Mouse (Mus musculus) forelimb bud, embryonic 11.5 days (tissue): ENCODE data around the gene Spryd4.
A peak's percentile ranks its signal among the peaks of the same experiment; 100 is the strongest.
"Not testable (repeated sequence)": the region's sequence is repeated elsewhere in the genome, so short reads cannot be mapped to it uniquely, and the experiment has no call there.

Source experiments
- DNase-seq: peaks from one replicate; pipeline ENCODE4 v3.0.0-alpha.2; 2012; ENCODE audit warnings: low read depth, low spot score

Spryd4 gene

DNA sequence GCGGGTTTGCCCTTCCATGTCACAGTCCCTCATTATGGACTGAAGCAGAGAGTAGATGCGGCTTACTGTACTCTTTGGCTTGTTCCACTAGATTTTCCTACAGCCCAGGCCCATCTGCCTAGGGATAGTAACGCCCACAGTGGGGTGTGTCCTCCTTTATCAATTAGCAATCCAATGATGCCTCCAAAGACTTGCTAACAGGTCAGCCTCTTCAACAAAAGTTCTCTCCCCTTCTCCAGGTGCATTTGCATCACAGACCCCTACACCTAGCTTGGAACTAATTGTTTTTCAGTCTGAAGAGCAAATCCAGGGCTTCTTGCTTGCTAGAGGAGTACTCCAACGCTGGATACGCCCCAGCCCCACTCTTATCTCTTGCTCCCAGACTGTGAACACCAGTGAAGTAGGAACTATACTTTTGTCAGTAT, 24.4 kb downstream of the Spryd4 start:
- DNase-seq: no peak

DNA sequence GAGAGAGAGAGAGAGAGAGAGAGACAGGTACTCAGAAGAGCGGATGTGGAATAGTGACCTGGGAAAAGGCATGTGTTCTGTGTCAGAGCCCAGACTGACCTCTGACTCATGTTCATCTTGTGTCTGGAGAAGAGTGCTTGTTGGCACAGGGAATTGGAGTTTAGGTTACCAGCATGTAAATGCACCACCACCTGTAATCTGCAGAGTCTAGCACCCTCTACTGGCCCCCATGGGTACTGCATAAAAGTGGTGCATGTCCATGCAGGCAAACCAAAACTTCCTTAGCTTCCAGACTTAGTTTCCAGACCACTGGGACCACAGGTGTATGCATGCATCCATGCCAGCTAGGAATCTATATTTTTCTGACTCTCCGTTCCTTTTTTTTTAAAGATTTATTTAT, 25.6 kb downstream of the Spryd4 start:
- DNase-seq: peak; percentile 92

DNA sequence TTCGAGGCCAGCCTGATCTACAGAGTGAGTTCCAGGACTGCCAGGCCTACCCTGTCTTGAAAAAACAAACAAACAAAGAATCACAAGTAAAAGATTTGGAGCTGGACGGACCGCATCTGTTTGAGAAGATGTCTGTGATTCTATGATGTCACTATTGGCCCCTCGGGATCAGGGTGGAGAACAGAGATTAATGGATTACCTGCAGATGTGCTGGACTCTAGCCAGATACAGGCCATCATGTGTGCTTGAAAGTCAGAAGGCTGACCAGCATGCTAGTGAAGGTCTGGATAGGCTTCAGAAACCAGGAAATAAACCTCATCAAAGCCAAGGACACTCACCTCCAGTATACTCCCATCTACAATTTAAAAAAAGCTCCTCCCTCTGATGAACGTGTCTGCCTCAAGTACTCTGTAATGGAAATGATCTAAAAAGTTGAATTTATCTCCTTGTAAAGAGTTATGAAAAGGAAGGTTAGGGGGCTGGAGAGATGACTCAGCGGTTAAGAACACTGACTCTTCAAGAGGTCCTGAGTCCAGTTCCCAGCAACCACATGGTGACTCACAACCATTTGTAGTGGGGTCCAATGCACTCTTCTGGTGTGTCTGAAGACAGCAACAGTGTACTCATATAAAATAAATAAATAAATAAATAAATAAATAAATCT, 26.2 kb downstream of the Spryd4 start:
- no peak for DNase-seq

DNA sequence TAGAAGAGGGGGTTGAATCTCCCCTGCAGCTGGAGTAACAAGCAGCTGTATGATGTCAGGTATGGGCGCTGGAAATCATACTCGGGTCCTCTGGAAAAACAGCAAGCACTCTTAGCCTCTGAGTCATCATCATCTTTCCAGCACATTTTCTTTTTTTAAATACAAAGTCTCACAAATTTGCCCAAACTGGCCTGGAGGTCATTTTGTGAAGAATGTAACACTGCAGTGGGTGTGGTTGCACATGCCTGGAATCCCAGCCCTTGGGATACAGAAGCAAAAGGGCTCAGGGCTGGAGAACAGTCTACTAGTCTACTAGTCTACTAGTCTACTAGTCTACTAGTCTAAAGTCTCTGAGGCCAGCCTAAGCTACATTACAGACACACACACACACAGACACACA, 27.3 kb downstream of the Spryd4 start:
- DNase-seq: no peak

DNA sequence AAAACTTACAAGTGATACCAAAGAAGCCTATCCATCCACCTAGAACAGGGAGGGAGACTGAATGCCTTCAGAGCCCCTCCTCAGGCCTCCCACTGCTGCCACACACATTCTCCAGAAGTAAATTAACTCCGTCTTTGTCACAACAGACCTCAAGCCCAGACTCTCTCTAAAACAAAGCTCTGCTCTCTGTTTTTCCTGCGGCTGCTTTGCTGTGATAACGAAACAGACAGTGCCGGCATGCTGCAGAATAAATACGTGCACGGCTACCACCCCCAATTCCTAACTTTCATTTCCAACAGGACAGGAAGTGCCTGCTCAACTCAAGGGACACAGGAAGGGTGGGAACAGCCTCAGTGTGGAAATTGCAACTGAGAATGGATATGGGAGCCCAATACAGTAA, 31.6 kb downstream of the Spryd4 start, which contains the start of gene Rbms2:
Gene Rbms2, minus strand, starts transcription at position 309 of the 400 bp plus-strand sequence.
- DNase-seq: no peak

DNA sequence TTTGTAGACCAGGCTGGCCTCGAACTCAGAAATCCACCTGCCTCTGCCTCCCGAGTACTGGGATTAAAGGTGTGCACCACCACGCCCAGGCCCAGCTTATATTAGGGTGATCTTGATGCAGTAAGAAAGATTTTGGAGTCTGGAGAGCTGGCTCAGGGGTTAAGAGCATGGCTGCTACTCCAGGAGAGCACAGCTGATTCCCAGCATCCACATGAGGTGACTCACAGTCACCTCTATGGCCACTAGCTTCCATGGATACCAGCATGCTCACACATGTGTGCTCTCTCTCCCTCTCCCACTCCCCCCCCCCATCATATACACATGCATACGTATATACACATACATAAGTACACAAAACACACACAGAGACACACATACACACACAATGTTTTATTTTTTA, 34.3 kb downstream of the Spryd4 start:
- DNase-seq: no peak

DNA sequence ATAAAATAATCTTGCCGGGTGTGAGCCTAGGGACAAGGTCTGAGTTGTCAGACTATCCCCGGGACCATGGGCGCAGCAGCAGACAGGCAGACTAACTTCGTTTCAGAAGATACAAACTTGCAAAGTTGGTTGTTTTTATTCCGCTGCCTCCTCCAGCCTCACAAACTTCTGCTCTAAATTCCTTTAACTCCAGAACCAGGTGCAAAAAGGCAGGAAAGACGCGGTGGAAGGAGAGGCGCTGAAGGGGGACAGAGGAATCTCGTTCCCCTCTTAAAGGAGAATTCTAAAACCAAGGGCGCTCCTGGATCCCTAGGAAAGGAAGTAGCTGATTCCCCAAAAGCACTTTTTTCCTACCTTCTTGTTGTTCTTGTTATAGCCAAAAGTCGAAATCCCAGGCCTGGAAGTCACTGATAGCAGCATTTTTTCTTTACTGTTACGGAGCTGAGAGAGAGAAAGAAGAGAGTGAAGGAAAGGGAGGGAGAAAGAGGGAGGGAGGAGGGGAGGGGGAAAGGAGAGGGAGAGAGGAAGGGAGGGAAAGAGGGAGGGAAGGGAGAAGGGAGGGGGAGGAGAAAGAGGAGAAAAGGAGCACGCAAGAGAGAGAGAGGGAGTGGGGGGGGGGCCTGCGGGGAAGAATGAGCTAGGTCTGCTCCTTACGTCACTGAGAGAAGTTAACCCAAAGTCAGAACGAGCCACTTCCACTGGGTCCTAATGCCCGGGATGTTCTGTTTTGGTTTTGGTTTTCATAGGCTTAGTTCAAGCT, 35.4 kb downstream of the Spryd4 start:
- peak; percentile 83 for DNase-seq

DNA sequence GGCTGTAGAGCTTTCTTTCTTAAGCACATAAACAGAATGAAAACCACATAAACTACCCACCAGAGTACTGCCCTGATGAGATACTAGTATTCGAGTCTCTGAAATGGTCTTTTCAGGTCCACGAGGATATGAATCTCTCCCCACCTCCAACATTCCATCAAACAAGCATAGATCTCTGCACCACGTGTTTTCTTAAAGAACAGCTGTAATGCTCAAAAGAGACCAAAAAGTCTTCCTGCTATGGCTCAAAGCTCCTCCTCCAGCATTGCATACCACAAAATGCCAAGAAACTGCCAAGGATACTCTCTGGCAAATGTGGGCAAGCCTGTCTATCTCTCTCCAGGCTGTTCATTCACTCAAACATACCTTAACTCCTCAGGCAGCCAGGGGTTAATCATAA, 36.3 kb downstream of the Spryd4 start:
- DNase-seq: no peak

DNA sequence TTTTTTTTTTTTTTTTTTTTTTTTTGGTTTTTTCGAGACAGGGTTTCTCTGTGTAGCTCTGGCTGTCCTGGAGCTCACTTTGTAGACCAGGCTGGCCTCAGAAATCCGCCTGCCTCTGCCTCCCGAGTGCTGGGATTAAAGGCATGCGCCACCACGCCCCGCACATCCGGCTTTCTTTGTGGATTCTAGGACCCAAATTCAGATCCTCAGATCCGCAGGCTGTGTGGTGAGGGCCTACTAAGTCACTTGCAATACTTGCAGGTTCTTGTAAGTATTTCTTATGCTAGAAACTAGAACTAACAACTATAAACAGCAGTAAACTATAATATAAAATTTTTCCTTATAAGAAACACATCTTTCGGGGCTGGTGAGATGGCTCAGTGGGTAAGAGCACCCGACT, 40.3 kb downstream of the Spryd4 start:
- not testable (repeated sequence) for DNase-seq

DNA sequence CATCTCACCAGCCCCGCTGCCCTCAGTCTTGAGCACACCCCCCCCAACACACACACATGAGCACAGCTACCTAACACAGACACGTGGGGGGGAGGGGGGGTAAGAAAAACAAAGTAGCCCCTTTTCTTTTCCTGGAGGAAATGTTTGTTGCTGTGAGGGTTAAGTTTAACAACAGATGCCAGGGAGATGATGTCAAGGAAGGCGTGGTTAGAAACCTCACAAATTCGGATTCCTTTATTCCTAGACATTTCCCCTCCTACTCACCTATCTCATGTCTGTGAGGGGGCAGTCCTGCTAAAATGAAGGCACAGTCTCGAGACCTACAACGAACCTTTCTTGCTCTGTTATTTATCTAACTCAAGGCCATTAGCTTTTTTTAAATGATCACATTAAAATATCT, 44.5 kb downstream of the Spryd4 start:
- DNase-seq: no peak

DNA sequence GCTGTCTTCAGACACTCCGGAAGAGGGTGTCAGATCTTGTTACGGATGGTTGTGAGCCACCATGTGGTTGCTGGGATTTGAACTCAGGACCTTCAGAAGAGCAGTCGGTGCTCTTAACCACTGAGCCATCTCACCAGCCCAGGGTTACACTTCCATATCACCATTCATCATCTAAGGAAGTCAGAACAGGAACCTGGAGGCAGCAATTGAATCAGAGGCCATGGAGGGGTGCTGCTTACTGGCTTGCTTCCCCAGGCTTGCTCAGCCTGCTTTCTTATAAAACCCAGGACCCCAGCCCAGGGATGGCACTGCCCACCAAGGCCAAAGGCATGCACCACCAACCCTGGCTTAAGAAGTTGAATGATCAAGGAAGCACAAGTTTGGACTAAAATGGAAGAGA, 45.9 kb downstream of the Spryd4 start:
- DNase-seq: not testable (repeated sequence)
